Mouse (Mus musculus) midbrain, embryonic 11.5 days (tissue): ENCODE measurements around the gene Ndufa8. TPM values are rescaled to one million over a fixed set of nuclear protein-coding genes. Genes with fewer than 3 reads are reported as not detected.
A peak's percentile ranks its signal among the peaks of the same experiment; 100 is the strongest.

Experiments
- ATAC-seq: fragments of 200-750 bp; cut with Nextera tagmentation; 2 replicates; pipeline ENCODE4 v1.8.0; 2017; ENCODE audit warnings: moderate TSS enrichment, moderate library complexity; ENCODE audit not compliant: low FRiP score
- DNase-seq: peaks from one replicate; pipeline ENCODE4 v3.0.0; 2015; ENCODE audit warnings: low spot score; ENCODE audit errors: missing footprints
- H3K27ac ChIP-seq: fragments of 300-500 bp; sonication (generic); 2 replicates; pipeline ENCODE4 v1.5.1; 2014; ENCODE audit warnings: low read depth, low read length
- H3K27me3 ChIP-seq: fragments of 300-500 bp; sonication (generic); 2 replicates; pipeline ENCODE4 v1.6.1; 2014; ENCODE audit warnings: mild to moderate bottlenecking, low read length, moderate library complexity, mixed read lengths; ENCODE audit not compliant: control insufficient read depth, insufficient read depth
- H3K36me3 ChIP-seq: fragments of 300-500 bp; sonication (generic); 2 replicates; pipeline ENCODE4 v1.6.1; 2014; ENCODE audit warnings: mild to moderate bottlenecking, low read length, moderate library complexity, mixed read lengths; ENCODE audit not compliant: control insufficient read depth, insufficient read depth
- H3K4me1 ChIP-seq: fragments of 300-500 bp; sonication (generic); 2 replicates; pipeline ENCODE4 v1.6.1; 2014; ENCODE audit warnings: low read length; ENCODE audit not compliant: control insufficient read depth, insufficient read depth
- H3K4me2 ChIP-seq: fragments of 300-500 bp; sonication (generic); 2 replicates; pipeline ENCODE4 v1.6.1; 2014; ENCODE audit warnings: mild to moderate bottlenecking, moderate library complexity
- H3K4me3 ChIP-seq: fragments of 300-500 bp; sonication (generic); 2 replicates; pipeline ENCODE4 v1.5.1; 2014; ENCODE audit warnings: low read depth, low read length
- H3K9ac ChIP-seq: fragments of 300-500 bp; sonication (generic); 2 replicates; pipeline ENCODE4 v1.6.1; 2014; ENCODE audit warnings: low read length
- H3K9me3 ChIP-seq: fragments of 300-500 bp; sonication (generic); 2 replicates; pipeline ENCODE4 v1.6.1; 2016; ENCODE audit warnings: low read length; ENCODE audit not compliant: control insufficient read depth
- WGBS: fragments of 180-500 bp; shearing (Covaris S2); extraction: QIAGEN DNeasy Blood & Tissue Kit; methylation state at CpG from one replicate; pipeline ENCODE4 v1.1.7; 2014; 5-methylcytosine and 5-hydroxymethylcytosine counted together
- polyA plus RNA-seq: library from polyadenylated mRNA; unstranded; fragments of >200 nt; fragmentation: Nextera tagmentation; extraction: Ambion mirVana; gene quantifications from 2 replicates; pipeline ENCODE4 v1.2.1, GENCODE M21; 2014

Ndufa8 gene
- polyA plus RNA-seq, 1 experiment from 2014 or later: 186 TPM

DNA sequence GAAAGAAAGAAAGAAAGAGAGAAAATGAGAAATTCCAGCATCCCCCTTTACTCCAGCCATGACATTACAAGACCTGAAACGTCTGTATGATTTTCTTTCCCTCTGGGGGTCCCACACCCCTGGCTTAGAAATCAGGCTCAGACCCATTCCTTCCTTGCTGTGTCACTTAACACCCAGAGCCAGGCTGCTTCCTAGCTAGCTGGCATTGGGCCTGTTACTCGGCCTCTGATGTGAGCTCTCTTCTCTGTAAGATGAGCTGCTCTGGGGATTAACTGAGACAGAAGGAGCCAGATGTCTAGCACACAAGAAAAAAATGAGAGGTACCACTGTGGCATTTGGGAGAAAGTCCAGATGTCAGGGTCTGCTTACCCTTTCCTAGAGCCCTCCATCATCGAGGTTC is 7.0 kb upstream of the Ndufa8 start:
- Histone ChIP-seq H3K4me1 (no peaks in the 10 kb centered on the region), H3K9ac (no peak overlapping the region), H3K4me2 (no peak overlapping the region), H3K9me3 (no peaks in the 10 kb centered on the region), H3K27ac (no peak overlapping the region), H3K36me3 (no peaks in the 10 kb centered on the region), H3K4me3 (no peak overlapping the region), H3K27me3 (no peaks in the 10 kb centered on the region)
- WGBS: 55% methylated on average over 3 of the region's 3 CpGs
- DNase-seq (no peak), ATAC-seq (no peak)

DNA sequence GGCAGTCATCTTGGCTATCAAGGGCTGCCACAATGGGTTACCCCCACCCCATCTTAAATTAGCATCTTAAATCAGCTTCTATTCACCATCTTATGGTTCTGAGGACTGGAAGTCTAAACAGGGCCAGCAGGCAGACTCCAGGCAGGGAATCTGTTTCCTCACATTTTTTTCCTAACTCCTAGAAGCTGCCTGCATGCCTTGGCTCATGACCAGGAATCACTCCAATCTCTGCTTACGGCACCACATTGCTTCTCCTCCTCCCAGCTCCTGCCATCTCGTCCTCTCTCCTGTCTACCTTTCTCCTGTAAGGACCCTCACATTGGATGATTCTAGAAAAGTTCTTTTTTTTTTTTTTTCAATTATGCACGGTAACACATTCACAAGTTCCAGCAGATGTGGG is 4.0 kb upstream of the Ndufa8 start:
- no peak overlapping the region for H3K4me2 ChIP-seq
- no peak overlapping the region for H3K4me3 ChIP-seq
- no peak overlapping the region for H3K9ac ChIP-seq
- peaks cover 5% of the 10 kb centered on the region for H3K4me1 ChIP-seq
- no peak overlapping the region for H3K27ac ChIP-seq
- 81% methylated on average over 3 of the region's 3 CpGs for WGBS
- H3K36me3 ChIP-seq: no peaks in the 10 kb centered on the region
- H3K9me3 ChIP-seq: no peaks in the 10 kb centered on the region
- no peaks in the 10 kb centered on the region for H3K27me3 ChIP-seq
- ATAC-seq (no peak), DNase-seq (no peak)

DNA sequence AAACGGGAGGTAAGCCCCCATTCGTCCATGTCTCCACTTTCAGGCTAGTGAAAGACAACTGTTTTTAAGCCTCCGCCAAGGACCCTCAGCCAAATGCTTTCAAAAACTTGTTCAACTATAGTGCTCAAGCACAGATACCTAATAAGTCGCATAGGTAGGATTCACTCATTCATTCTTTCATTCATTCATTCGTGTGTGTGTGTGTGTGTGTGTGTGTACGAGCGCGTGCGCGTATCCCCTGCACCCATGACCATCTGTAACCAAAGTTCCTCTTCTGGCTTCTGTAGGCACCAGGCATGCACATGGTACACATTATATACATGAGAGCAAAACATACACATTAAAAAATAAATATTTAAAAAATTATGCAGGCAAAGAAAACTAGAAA is 355 bp upstream of the Ndufa8 start:
- Histone ChIP-seq H3K4me1 (peaks cover 7% of the 10 kb centered on the region), H3K9me3 (no peaks in the 10 kb centered on the region), H3K27ac (no peak overlapping the region), H3K27me3 (no peaks in the 10 kb centered on the region), H3K4me2 (peak overlapping the region; percentile 78), H3K4me3 (peak overlapping the region; percentile 74), H3K36me3 (no peaks in the 10 kb centered on the region), H3K9ac (no peak overlapping the region)
- no peak for DNase-seq
- 42% methylated on average over 10 of the region's 10 CpGs for WGBS
- peak; percentile 43 for ATAC-seq

DNA sequence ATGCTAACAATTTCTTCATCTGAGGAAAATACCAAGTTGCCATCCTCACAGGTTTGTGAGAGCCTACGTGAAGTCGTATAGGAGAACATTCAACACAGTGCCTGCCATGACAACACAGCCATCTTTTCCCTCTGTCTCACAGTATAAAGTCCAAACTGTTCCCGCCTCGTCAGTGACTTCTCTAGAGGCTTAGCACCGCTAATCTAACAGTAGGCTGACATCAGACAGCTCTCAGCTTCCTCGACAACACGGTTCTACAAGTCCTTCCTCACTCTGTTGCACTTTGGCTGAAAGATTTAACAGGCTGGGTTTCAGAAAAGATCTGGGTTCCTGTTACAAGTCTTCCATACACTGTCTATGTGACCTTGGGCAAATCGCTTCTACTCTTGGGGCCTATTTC is 1.0 kb downstream of the Ndufa8 start:
- H3K27ac ChIP-seq: no peak overlapping the region
- WGBS: 76% methylated on average over 8 of the region's 8 CpGs
- DNase-seq: no peak

DNA sequence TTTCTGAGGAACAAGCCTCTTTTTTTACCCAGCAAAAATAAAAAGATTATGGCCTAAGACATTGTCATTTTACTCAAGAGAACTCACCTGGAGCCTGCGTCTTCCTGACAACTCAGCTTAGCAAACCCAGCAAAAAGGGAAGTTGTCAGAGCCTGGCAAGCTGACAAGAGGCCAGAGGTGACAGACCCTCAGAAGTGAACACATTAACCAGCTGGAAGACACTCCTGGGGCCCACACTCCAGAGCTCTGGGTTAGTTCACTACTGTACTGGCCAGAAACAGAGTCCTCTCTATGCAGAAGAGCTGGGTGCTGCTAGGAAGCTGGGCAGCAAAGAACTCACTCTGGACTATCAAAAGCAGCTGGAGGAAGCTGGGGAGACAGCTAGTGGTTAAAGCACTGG is 8.3 kb downstream of the Ndufa8 start:
- no peak overlapping the region for H3K4me2 ChIP-seq
- ATAC-seq (no peak), DNase-seq (no peak)
- WGBS: 86% methylated on average over 1 of the region's 1 CpGs
- H3K4me1 ChIP-seq: no peaks in the 10 kb centered on the region
- H3K9me3 ChIP-seq: no peaks in the 10 kb centered on the region
- no peak overlapping the region for H3K9ac ChIP-seq
- H3K36me3 ChIP-seq: no peaks in the 10 kb centered on the region; the same call in 1 of the 2 replicates
- no peak overlapping the region for H3K27ac ChIP-seq
- H3K27me3 ChIP-seq: no peaks in the 10 kb centered on the region
- no peak overlapping the region for H3K4me3 ChIP-seq

More for the DNA sequence above, 1.0 kb downstream of the Ndufa8 start:
- no peaks in the 10 kb centered on the region for H3K27me3 ChIP-seq
- ATAC-seq: no peak
- H3K9me3 ChIP-seq: no peaks in the 10 kb centered on the region
- H3K4me2 ChIP-seq: peak overlapping the region; percentile 78
- H3K36me3 ChIP-seq: no peaks in the 10 kb centered on the region
- peaks cover 7% of the 10 kb centered on the region for H3K4me1 ChIP-seq
- H3K9ac ChIP-seq: peak overlapping the region; percentile 88
- peak overlapping the region; percentile 74 for H3K4me3 ChIP-seq

DNA sequence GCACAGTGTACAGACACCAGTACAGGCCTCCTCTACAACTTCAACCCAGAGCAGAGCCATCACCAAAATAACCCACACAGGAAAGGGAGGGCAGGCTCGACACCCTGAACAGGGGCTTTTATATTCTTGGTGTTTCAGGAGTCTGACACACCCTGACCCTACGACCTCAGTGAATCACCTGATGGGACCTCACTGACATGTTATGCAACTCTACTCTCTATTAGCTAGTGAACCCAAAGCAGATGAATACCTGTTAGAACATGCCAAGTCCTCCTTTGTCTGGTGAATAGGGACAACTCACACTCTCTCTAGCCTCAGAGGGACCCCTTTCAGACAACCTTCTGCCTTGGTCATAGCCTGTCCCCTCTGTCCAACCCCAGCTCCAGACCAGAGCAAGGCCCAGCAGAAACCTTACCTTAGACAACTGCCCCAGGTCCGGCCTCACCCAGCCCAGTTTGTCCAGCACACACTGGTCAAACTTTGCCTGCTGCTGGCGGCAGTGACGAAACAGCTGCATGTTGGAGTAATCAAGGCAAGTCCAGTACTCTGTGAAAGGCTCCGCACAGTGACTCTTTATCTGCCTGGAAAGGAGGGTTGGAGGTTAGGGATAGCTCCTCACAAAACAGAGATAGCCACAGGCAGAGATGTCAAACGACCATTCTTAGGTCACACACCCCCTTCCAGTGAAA is 9.8 kb downstream of the Ndufa8 start:
- no peak for DNase-seq
- Histone ChIP-seq H3K36me3 (no peaks in the 10 kb centered on the region; the same call in 1 of the 2 replicates), H3K9me3 (no peaks in the 10 kb centered on the region), H3K4me1 (no peaks in the 10 kb centered on the region), H3K9ac (no peak overlapping the region), H3K4me3 (no peak overlapping the region), H3K27ac (no peak overlapping the region), H3K4me2 (no peak overlapping the region), H3K27me3 (no peaks in the 10 kb centered on the region)
- WGBS: 80% methylated on average over 7 of the region's 7 CpGs
- ATAC-seq: no peak

DNA sequence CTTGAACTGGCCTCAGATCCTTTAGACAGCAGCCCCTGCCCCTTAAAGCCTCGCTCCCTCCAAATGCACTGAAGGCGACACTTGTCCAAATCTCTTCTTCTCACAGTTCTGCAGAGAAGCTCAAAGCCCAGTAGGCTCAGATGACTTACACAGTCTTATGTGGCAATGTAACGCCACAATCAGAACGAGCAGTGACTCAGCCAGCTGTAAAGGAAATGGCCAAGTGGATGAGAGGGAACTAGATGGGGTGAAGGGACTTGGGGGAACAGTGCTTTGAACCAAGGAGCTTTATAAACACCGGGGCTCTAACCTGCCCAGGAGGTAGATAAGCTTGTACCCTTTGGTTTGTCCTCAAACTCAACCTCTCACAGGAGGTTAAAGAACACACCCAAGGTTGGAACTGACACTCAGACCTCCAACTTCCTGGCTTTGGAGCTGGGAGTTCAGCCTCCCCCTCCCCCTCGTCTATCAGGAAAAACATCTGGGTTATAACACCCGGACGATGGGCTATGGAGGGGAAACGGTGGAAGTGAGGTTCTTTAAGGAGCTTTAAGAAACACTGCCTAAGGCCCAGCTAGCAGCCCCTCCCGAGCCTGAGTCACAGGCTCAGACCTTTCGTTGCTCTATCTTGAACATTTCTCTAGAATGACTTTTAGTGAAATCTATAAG is 13.7 kb downstream of the Ndufa8 start:
- H3K27me3 ChIP-seq: no peaks in the 10 kb centered on the region
- H3K4me1 ChIP-seq: no peaks in the 10 kb centered on the region
- no peaks in the 10 kb centered on the region for H3K9me3 ChIP-seq
- DNase-seq (no peak), ATAC-seq (no peak)
- H3K9ac ChIP-seq: no peak overlapping the region
- no peaks in the 10 kb centered on the region; the same call in 1 of the 2 replicates for H3K36me3 ChIP-seq
- no peak overlapping the region for H3K27ac ChIP-seq
- no peak overlapping the region for H3K4me2 ChIP-seq
- H3K4me3 ChIP-seq: no peak overlapping the region
- WGBS: 85% methylated on average over 11 of the region's 11 CpGs

DNA sequence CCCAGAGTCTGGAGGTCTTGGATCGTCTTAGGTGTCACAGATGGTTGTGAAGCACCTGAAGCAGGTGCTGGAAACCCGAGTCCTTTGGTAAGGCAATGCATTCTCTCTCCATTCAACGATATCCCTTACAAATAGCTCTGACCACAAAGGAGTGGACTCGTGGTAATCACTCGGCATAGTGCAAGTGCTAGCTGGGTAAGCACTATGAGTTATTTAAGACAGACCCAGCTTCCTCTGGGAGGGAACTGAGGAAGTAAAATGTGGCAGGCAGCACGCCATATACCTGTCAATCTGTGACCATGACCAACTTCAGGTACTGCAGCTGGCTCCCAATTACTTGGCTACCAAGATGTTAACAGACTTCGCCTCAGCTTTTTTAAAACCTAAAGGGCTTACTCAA is 14.3 kb downstream of the Ndufa8 start:
- no peaks in the 10 kb centered on the region; the same call in 1 of the 2 replicates for H3K36me3 ChIP-seq
- ATAC-seq (no peak), DNase-seq (no peak)
- no peak overlapping the region for H3K27ac ChIP-seq
- no peaks in the 10 kb centered on the region for H3K27me3 ChIP-seq
- H3K4me2 ChIP-seq: no peak overlapping the region
- H3K9ac ChIP-seq: no peak overlapping the region
- H3K4me3 ChIP-seq: no peak overlapping the region
- H3K4me1 ChIP-seq: no peaks in the 10 kb centered on the region
- 87% methylated on average over 7 of the region's 7 CpGs for WGBS
- no peaks in the 10 kb centered on the region for H3K9me3 ChIP-seq

DNA sequence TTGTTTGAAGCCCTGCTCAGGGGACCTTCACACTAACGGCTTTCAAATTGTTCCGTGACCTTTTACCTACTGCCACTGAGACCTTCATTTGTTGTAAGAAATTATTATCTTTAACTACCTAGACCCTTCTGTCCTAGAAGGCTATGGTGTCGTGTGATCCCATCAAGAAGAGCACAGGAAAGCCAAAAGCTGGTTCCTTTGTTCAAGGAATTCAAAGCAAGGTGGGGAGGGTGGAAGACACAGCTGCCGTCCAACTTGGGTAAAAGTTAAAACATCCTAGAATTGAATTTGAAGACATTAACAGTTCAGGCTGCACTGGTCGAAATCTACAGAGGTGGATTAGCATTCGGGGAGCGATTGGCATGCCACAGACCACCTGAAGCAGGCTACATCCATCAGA is 15.2 kb downstream of the Ndufa8 start:
- Histone ChIP-seq H3K27me3 (no peaks in the 10 kb centered on the region), H3K36me3 (no peaks in the 10 kb centered on the region; the same call in 1 of the 2 replicates), H3K9ac (no peak overlapping the region), H3K4me1 (no peaks in the 10 kb centered on the region), H3K4me2 (no peak overlapping the region), H3K4me3 (no peak overlapping the region), H3K27ac (no peak overlapping the region), H3K9me3 (no peaks in the 10 kb centered on the region)
- 79% methylated on average over 7 of the region's 7 CpGs for WGBS
- ATAC-seq: no peak
- no peak for DNase-seq
